Mouse (Mus musculus) embryonic fibroblast, embryonic 13.5 days (primary cell): ENCODE data around the gene Cep295.
A peak's percentile ranks its signal among the peaks of the same experiment; 100 is the strongest.

ENCODE experiments used
- CTCF ChIP-seq: IDR thresholded peaks from 2 replicates; pipeline ENCODE4 v1.5.1; 2011; ENCODE audit warnings: mild to moderate bottlenecking, control low read depth, low read length, moderate library complexity, borderline replicate concordance; ENCODE audit not compliant: insufficient read depth
- POLR2A ChIP-seq: IDR thresholded peaks from 2 replicates; pipeline ENCODE4 v1.6.1; 2011; ENCODE audit warnings: low read depth, mild to moderate bottlenecking, control low read depth, low read length, moderate library complexity

DNA sequence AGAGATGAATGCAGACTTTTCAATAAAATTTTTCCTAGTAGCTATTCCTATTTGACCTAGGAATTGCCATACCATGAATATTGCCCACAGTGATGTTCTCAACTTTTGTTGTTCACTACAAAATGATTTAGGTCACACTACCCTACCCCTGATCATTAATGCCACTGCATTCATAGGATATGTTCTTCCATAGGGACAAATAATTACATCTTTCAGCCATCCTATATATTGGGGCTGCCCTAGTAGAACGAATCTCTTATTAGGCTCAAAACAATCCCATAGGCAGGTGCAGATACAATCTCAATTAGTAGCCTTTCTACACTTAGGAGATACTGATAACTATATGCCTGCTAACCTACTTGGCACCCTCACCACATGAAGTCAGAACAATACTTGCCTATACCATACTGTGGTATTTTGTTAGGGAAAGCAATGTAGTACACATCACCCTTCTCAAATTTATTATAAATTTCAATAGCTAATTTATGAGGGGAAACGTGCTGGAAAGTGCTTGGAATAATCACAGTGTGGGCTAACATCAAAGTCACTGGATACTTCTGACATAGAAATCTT lies 39.3 kb downstream of the Cep295 start:
- TF ChIP-seq CTCF, result no peak
- TF ChIP-seq POLR2A, result 0 out of 2 replicates have a peak, but pooled peaks have one; percentile 3
